ENCODE assay signal across 30 mouse cellular contexts in the genomic region with DNA sequence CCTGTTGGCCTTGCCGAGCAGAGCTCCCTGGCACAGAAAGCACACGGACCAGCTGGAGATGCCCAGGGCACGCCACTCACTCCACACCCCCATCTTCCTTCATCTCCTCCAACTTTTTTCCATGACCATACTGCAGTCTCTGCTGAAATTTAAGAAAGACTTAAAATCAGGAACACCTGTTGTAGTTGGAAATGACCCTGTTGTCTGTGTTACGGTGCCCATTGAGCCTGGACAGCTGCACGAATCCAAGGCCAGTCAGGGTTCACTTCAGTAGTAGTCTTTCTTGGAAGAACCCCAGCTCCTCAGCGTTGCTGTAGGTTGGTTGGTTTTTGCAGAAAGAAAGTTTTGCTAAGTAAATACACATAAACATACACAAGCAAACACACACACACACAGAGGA. TPM values are rescaled to one million over a fixed set of nuclear protein-coding genes. Genes with fewer than 3 reads are reported as not detected.
A peak's percentile ranks its signal among the peaks of the same experiment; 100 is the strongest.
DNase-seq lines count a peak whose midpoint lies in the region; ATAC-seq lines count a peak whose summit lies in the region.
"Had no signal": no experiment of that assay in that cellular context is flagged by ENCODE, and none has a peak within 500 bp of the region (broad histone marks: within the 10 kb centered on the region; RNA-seq: fewer than 3 reads in every experiment).

No protein-coding gene starts in this region.

- no peak overlapping the region for H3K4me2 ChIP-seq in limb, embryonic 13.5 days (replicated peaks)
- no peak overlapping the region for H3K4me2 ChIP-seq in limb, embryonic 15.5 days
- H3K4me2 ChIP-seq: embryonic facial prominence, embryonic 13.5 days; forebrain, embryonic 13.5 days; heart, embryonic 13.5 days; hindbrain, embryonic 14.5 days had no signal

- peak; percentile 27 for DNase-seq in gastrocnemius, postnatal 14 days
- DNase-seq in gastrocnemius, postnatal 36 days = no peak
- DNase-seq in limb, embryonic 10.5 days (ENCODE audit: low spot score) = no peak
- peak; percentile 80 for DNase-seq in skeletal muscle tissue, adult 2 months (ENCODE audit: low read depth, low spot score)
- no peak for DNase-seq in spleen, postnatal 10 days (ENCODE audit: low spot score in 2 of 2)
- DNase-seq: adrenal gland, adult 2 months; adrenal gland, postnatal 14 days; cerebellum, adult 11 months; cerebellum, adult 2 months; cerebellum, adult 9-11 months; cerebellum, postnatal 25 days; heart, adult 2 months; heart, postnatal 14 days; heart, postnatal 4 days had no signal

- no peak overlapping the region for H3K4me3 ChIP-seq in limb, embryonic 13.5 days
- H3K4me3 ChIP-seq in limb, embryonic 10.5 days = no peak overlapping the region
- H3K4me3 ChIP-seq in limb, embryonic 15.5 days = no peak overlapping the region
- H3K4me3 ChIP-seq: embryonic facial prominence, embryonic 13.5 days; forebrain, embryonic 10.5 days; forebrain, embryonic 13.5 days; heart, adult 2 months; heart, embryonic 10.5 days; heart, embryonic 13.5 days had no signal

- H3K9me3 ChIP-seq in limb, embryonic 13.5 days = no peaks in the 10 kb centered on the region
- no peaks in the 10 kb centered on the region for H3K9me3 ChIP-seq in limb, embryonic 10.5 days (replicated peaks)
- H3K9me3 ChIP-seq in limb, embryonic 15.5 days = no peaks in the 10 kb centered on the region
- H3K9me3 ChIP-seq: embryonic facial prominence, embryonic 13.5 days; forebrain, embryonic 10.5 days; forebrain, embryonic 13.5 days; heart, embryonic 10.5 days; heart, embryonic 13.5 days had no signal

- intact Hi-C loops in gastrocnemius, postnatal 14 days (cut with DNase I; ENCODE audit: low total_unique reads) = no loop called here
- intact Hi-C loops in gastrocnemius, postnatal 36 days (cut with DNase I) = no loop called here

- no peaks in the 10 kb centered on the region for H3K36me3 ChIP-seq in limb, embryonic 13.5 days
- H3K36me3 ChIP-seq in limb, embryonic 10.5 days = no peaks in the 10 kb centered on the region
- H3K36me3 ChIP-seq in limb, embryonic 15.5 days = no peaks in the 10 kb centered on the region
- H3K36me3 ChIP-seq: embryonic facial prominence, embryonic 13.5 days; forebrain, embryonic 10.5 days; heart, embryonic 10.5 days; heart, embryonic 13.5 days had no signal

- peaks cover 6% of the 10 kb centered on the region for H3K4me1 ChIP-seq in limb, embryonic 13.5 days
- H3K4me1 ChIP-seq in limb, embryonic 10.5 days = peaks cover 7% of the 10 kb centered on the region; the same call in 1 of the 2 replicates
- peaks cover 9% of the 10 kb centered on the region for H3K4me1 ChIP-seq in limb, embryonic 15.5 days
- H3K4me1 ChIP-seq: forebrain, embryonic 13.5 days had no signal

- no peak overlapping the region for H3K9ac ChIP-seq in limb, embryonic 13.5 days
- no peak overlapping the region for H3K9ac ChIP-seq in limb, embryonic 15.5 days
- H3K9ac ChIP-seq: embryonic facial prominence, embryonic 13.5 days; forebrain, embryonic 13.5 days; heart, embryonic 13.5 days; hindbrain, embryonic 14.5 days had no signal

- H3K27ac ChIP-seq in limb, embryonic 13.5 days = no peak overlapping the region
- no peak overlapping the region for H3K27ac ChIP-seq in limb, embryonic 10.5 days
- no peak overlapping the region for H3K27ac ChIP-seq in limb, embryonic 15.5 days
- H3K27ac ChIP-seq: embryonic facial prominence, embryonic 13.5 days; forebrain, embryonic 10.5 days; forebrain, embryonic 13.5 days; heart, adult 2 months; heart, embryonic 10.5 days; heart, embryonic 13.5 days; hindbrain, embryonic 14.5 days; hindbrain, postnatal 0 days had no signal

- H3K27me3 ChIP-seq in limb, embryonic 13.5 days = no peaks in the 10 kb centered on the region
- no peaks in the 10 kb centered on the region for H3K27me3 ChIP-seq in limb, embryonic 10.5 days (ENCODE audit: low read depth, poor library complexity, severe bottlenecking)
- no peaks in the 10 kb centered on the region for H3K27me3 ChIP-seq in limb, embryonic 15.5 days
- H3K27me3 ChIP-seq: embryonic facial prominence, embryonic 13.5 days; forebrain, embryonic 13.5 days; heart, embryonic 13.5 days had no signal

- 73% methylated on average over 6 of the region's 6 CpGs for WGBS in limb, embryonic 13.5 days
- WGBS in limb, embryonic 10.5 days = 89% methylated on average over 6 of the region's 6 CpGs
- 73% methylated on average over 6 of the region's 6 CpGs for WGBS in limb, embryonic 15.5 days

- peak; percentile 67; the same call in 1 of the 2 replicates for ATAC-seq in limb, embryonic 13.5 days (ENCODE audit: low FRiP score, low read depth)
- peak; percentile 48; the same call in 1 of the 2 replicates for ATAC-seq in limb, embryonic 15.5 days (ENCODE audit: insufficient number of reproducible peaks, low FRiP score, low TSS enrichment, low read depth)
- ATAC-seq: CD4-positive, CD25-positive, alpha-beta regulatory T cell, adult 4 months; forebrain, embryonic 13.5 days; forebrain, embryonic 16.5 days; hindbrain, postnatal 0 days; inflammation-experienced regulatory T-cells, adult 6 months had no signal

RNA-seq across cellular contexts. Expression of gene 1110002E22Rik, which starts 15.3 kb away (rescaled TPM):
- total RNA-seq in gastrocnemius, postnatal 14 days (2021) = 100 to 1,000 TPM; 105 to 170 TPM
- 100 to 1,000 TPM; 112 to 114 TPM for total RNA-seq in gastrocnemius, postnatal 36 days (2021)
- polyA plus RNA-seq in limb, embryonic 13.5 days (2015; fragmentation: Nextera tagmentation; extraction: Ambion mirVana) = 1.6 and 2.3 TPM in 2 replicates
- 0.06 and 0.15 TPM in 2 replicates for polyA plus RNA-seq in limb, embryonic 10.5 days (2016; fragmentation: Nextera tagmentation; extraction: Ambion mirVana)
- 2.8 and 6.4 TPM in 2 replicates for polyA plus RNA-seq in limb, embryonic 15.5 days (2015; fragmentation: Nextera tagmentation; extraction: Ambion mirVana)
- total RNA-seq: common myeloid progenitor, adult 5-6 weeks; granulocyte monocyte progenitor cell, adult 5-6 weeks had no signal
- polyA plus RNA-seq: CD4-positive, CD25-positive, alpha-beta regulatory T cell, adult 4 months; inflammation-experienced regulatory T-cells, adult 6 months had no signal

RNA-seq across cellular contexts. Expression of gene Gm5105, which starts 17.6 kb away (rescaled TPM):
- total RNA-seq in gastrocnemius, postnatal 14 days (2021) = 1 to 10 TPM; 1.4 to 1.6 TPM
- 1 to 10 TPM; 1.3 to 1.9 TPM for total RNA-seq in gastrocnemius, postnatal 36 days (2021)
- 0.09 TPM in 1 of 2 replicates, not detected in the other for polyA plus RNA-seq in limb, embryonic 13.5 days (2015; fragmentation: Nextera tagmentation; extraction: Ambion mirVana)
- not detected in 2 replicates for polyA plus RNA-seq in limb, embryonic 10.5 days (2016; fragmentation: Nextera tagmentation; extraction: Ambion mirVana)
- polyA plus RNA-seq in limb, embryonic 15.5 days (2015; fragmentation: Nextera tagmentation; extraction: Ambion mirVana) = 0.26 and 0.32 TPM in 2 replicates
- total RNA-seq: adrenal gland, adult 2 months; adrenal gland, postnatal 14 days; common myeloid progenitor, adult 5-6 weeks; granulocyte monocyte progenitor cell, adult 5-6 weeks; hindbrain, postnatal 0 days; MEL had no signal
- polyA plus RNA-seq: adrenal gland, adult 2 months; CD4-positive, CD25-positive, alpha-beta regulatory T cell, adult 4 months; embryonic facial prominence, embryonic 13.5 days; forebrain, embryonic 10.5 days; forebrain, embryonic 13.5 days; heart, embryonic 10.5 days; hindbrain, embryonic 11.5 days; inflammation-experienced regulatory T-cells, adult 6 months had no signal

Comparison
In these comparisons a context has a peak if more than half of its experiments do, and no peak if none do; other contexts are left out.
1. DNase-seq: peak in gastrocnemius, postnatal 14 days (single experiment) and skeletal muscle tissue, adult 2 months (single experiment); none in gastrocnemius, postnatal 36 days (0 of 2), limb, embryonic 10.5 days (single experiment) and spleen, postnatal 10 days (0 of 2).